Mouse (Mus musculus): ENCODE data around the gene 2900011O08Rik. TPM values are rescaled to one million over a fixed set of nuclear protein-coding genes. Genes with fewer than 3 reads are reported as not detected.

Gene 2900011O08Rik
- total and polyA plus RNA-seq, 3 experiments: 0.21 TPM; not detected in 2

DNA sequence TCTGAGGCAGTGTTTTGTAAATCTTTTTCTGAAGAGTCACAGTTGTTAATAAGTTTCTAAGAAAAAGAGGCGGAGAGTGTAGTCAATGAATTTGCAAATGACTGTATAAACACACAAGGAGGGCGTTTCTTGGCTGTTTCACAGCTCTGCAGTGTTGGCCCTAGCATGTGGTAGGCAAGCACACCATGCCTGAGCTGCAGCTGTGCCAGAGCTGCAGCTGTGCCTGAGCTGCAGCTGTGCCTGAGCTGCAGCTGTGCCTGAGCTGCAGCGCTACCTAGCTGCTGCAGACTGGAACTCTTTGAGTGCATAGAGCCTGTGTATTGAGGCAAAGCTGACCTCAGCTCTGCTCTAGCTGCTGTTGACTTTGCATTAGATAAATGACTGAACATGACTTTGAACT, 17.8 kb downstream of the 2900011O08Rik start:
- H3K4me1 ChIP-seq (ENCODE audit: control insufficient read depth, insufficient read depth, low read length): no peaks in the 10 kb centered on the region
- H3K36me3 ChIP-seq (ENCODE audit: control insufficient read depth, insufficient read depth, low read length): no peaks in the 10 kb centered on the region
- DNase-seq: no peak
- no peak overlapping the region for H3K9ac ChIP-seq (ENCODE audit: low read depth, low read length)
- intact Hi-C loops (cut with DNase I): no loop called here
- 52% methylated on average over 3 of the region's 3 CpGs for WGBS
- H3K4me3 ChIP-seq: no peak overlapping the region
- TF ChIP-seq EP300 (IDR thresholded peaks at IDR 0.05; ENCODE audit: insufficient read depth, low read depth, low read length): no peak
- TF ChIP-seq POLR2A (IDR thresholded peaks at IDR 0.05; ENCODE audit: insufficient read depth, low read depth, low read length): no peak
- TF ChIP-seq CTCF (IDR thresholded peaks at IDR 0.05): peak; percentile 37
- no peaks in the 10 kb centered on the region for H3K27me3 ChIP-seq (ENCODE audit: control insufficient read depth, insufficient read depth, low read length)
- no peak overlapping the region for H3K27ac ChIP-seq
- no peaks in the 10 kb centered on the region for H3K79me2 ChIP-seq (replicated peaks; ENCODE audit: control insufficient read depth, insufficient read depth, low read length)

DNA sequence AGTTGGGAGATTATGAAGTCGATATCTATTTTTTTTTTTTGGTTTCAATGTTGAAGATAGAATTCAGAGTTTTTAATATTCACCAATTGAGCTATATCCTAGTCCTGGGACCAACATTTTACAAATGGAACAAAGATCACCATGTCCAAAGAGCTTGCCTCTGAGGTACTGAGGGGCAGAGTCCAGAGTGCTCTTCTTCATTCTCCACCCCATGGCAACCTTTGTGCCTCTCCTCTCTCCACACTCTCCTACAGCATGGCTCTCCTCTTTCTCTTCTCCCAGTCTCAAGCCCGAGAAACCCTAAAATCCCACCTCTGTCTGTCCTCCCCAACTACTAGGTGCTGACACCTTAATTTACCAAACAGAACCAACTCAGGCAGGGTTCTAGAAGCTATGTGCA, 18.3 kb downstream of the 2900011O08Rik start:
- Histone ChIP-seq H3K9ac (ENCODE audit: low read depth, low read length) (no peak overlapping the region), H3K27ac (no peak overlapping the region), H3K4me3 (no peak overlapping the region), H3K36me3 (ENCODE audit: control insufficient read depth, insufficient read depth, low read length) (no peaks in the 10 kb centered on the region), H3K4me1 (ENCODE audit: control insufficient read depth, insufficient read depth, low read length) (no peaks in the 10 kb centered on the region), H3K79me2 (replicated peaks; ENCODE audit: control insufficient read depth, insufficient read depth, low read length) (no peaks in the 10 kb centered on the region), H3K27me3 (ENCODE audit: control insufficient read depth, insufficient read depth, low read length) (peaks cover 1% of the 10 kb centered on the region; the same call in 1 of the 2 replicates)
- no peak for DNase-seq
- 74% methylated on average over 2 of the region's 2 CpGs for WGBS
- intact Hi-C loops (cut with DNase I): no loop called here
- no peak for TF ChIP-seq POLR2A (IDR thresholded peaks at IDR 0.05; ENCODE audit: insufficient read depth, low read depth, low read length)
- no peak for TF ChIP-seq EP300 (IDR thresholded peaks at IDR 0.05; ENCODE audit: insufficient read depth, low read depth, low read length)
- TF ChIP-seq CTCF (IDR thresholded peaks at IDR 0.05): no peak

- no peaks in the 10 kb centered on the region for H3K4me1 ChIP-seq (ENCODE audit: control insufficient read depth, insufficient read depth, low read length)
- no peak overlapping the region for H3K27ac ChIP-seq
- intact Hi-C loops (cut with DNase I): no loop called here
- no peak for DNase-seq
- H3K9ac ChIP-seq (ENCODE audit: low read depth, low read length): no peak overlapping the region
- TF ChIP-seq EP300 (IDR thresholded peaks at IDR 0.05; ENCODE audit: insufficient read depth, low read depth, low read length): no peak
- TF ChIP-seq CTCF (IDR thresholded peaks at IDR 0.05): no peak
- no peak for TF ChIP-seq POLR2A (IDR thresholded peaks at IDR 0.05; ENCODE audit: insufficient read depth, low read depth, low read length)
- H3K27me3 ChIP-seq (ENCODE audit: control insufficient read depth, insufficient read depth, low read length): peaks cover 1% of the 10 kb centered on the region; the same call in 1 of the 2 replicates
- no peaks in the 10 kb centered on the region for H3K79me2 ChIP-seq (replicated peaks; ENCODE audit: control insufficient read depth, insufficient read depth, low read length)
- WGBS: 50% methylated on average over 4 of the region's 4 CpGs
- no peak overlapping the region for H3K4me3 ChIP-seq
- H3K36me3 ChIP-seq (ENCODE audit: control insufficient read depth, insufficient read depth, low read length): no peaks in the 10 kb centered on the region
Observed at GRCm38 (mm10) chr16:14005266-14005665, 18.9 kb downstream of the 2900011O08Rik start.

DNA sequence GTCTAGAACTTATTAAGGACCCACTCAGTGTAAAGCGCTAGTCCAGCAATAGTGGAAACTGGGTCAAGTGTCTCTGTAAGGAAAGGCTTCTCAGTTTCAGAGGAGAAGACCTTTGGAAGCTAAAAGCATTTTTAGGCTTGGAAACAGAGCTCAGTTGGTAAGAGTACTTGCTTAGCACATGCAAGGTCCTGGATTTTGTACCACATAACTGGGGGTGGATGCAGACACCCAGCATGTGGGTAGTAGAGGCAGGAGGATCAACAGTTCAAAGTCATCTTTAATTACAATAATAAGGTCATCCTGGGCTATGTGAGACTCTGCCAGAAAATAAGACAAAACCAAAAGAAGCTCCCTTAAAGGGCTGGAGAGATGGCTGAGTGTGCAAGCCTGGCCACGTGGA, 21.7 kb downstream of the 2900011O08Rik start:
- H3K4me1 ChIP-seq (ENCODE audit: control insufficient read depth, insufficient read depth, low read length): no peaks in the 10 kb centered on the region
- H3K79me2 ChIP-seq (replicated peaks; ENCODE audit: control insufficient read depth, insufficient read depth, low read length): no peaks in the 10 kb centered on the region
- TF ChIP-seq EP300 (IDR thresholded peaks at IDR 0.05; ENCODE audit: insufficient read depth, low read depth, low read length) (no peak), POLR2A (IDR thresholded peaks at IDR 0.05; ENCODE audit: insufficient read depth, low read depth, low read length) (no peak)
- H3K27ac ChIP-seq: no peak overlapping the region
- H3K27me3 ChIP-seq (ENCODE audit: control insufficient read depth, insufficient read depth, low read length): peaks cover 1% of the 10 kb centered on the region; the same call in 1 of the 2 replicates
- no peak for DNase-seq
- no peak overlapping the region for H3K4me3 ChIP-seq
- intact Hi-C loops (cut with DNase I): no loop called here
- H3K9ac ChIP-seq (ENCODE audit: low read depth, low read length): no peak overlapping the region
- H3K36me3 ChIP-seq (ENCODE audit: control insufficient read depth, insufficient read depth, low read length): no peaks in the 10 kb centered on the region
- WGBS: 57% methylated on average over 2 of the region's 2 CpGs

DNA sequence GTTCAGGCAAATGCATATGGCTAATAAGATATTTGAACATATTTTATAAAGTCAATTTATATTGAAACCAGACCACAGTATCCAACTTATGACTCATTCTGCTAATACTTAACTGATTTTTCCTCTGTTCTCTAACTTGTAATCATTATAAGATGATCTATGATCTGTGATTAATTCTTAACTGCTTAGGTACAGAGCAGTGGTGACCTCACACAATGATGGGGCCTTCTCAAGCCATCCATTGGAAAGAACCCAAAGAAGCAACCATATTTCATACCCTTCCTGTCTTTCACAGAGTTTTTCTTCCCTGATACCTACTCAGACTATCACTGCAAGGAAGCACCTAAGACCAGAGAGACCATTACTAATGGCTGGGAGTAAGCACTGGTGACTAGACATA, 22.3 kb downstream of the 2900011O08Rik start:
- Histone ChIP-seq H3K79me2 (replicated peaks; ENCODE audit: control insufficient read depth, insufficient read depth, low read length) (no peaks in the 10 kb centered on the region), H3K36me3 (ENCODE audit: control insufficient read depth, insufficient read depth, low read length) (no peaks in the 10 kb centered on the region), H3K27me3 (ENCODE audit: control insufficient read depth, insufficient read depth, low read length) (peaks cover 1% of the 10 kb centered on the region; the same call in 1 of the 2 replicates), H3K9ac (ENCODE audit: low read depth, low read length) (no peak overlapping the region), H3K27ac (no peak overlapping the region), H3K4me1 (ENCODE audit: control insufficient read depth, insufficient read depth, low read length) (no peaks in the 10 kb centered on the region), H3K4me3 (no peak overlapping the region)
- no peak for DNase-seq
- intact Hi-C loops (cut with DNase I): no loop called here
- no peak for TF ChIP-seq CTCF (IDR thresholded peaks at IDR 0.05)
- no peak for TF ChIP-seq EP300 (IDR thresholded peaks at IDR 0.05; ENCODE audit: insufficient read depth, low read depth, low read length)
- no peak for TF ChIP-seq POLR2A (IDR thresholded peaks at IDR 0.05; ENCODE audit: insufficient read depth, low read depth, low read length)

GRCm38 (mm10) chr16:14009966-14010365, 23.6 kb downstream of the 2900011O08Rik start:
- 87% methylated on average over 4 of the region's 4 CpGs for WGBS
- H3K4me3 ChIP-seq: no peak overlapping the region
- intact Hi-C loops (cut with DNase I): no loop called here
- no peaks in the 10 kb centered on the region for H3K4me1 ChIP-seq (ENCODE audit: control insufficient read depth, insufficient read depth, low read length)
- no peak overlapping the region for H3K9ac ChIP-seq (ENCODE audit: low read depth, low read length)
- H3K27ac ChIP-seq: no peak overlapping the region
- H3K79me2 ChIP-seq (replicated peaks; ENCODE audit: control insufficient read depth, insufficient read depth, low read length): no peaks in the 10 kb centered on the region
- no peak for DNase-seq
- TF ChIP-seq CTCF (IDR thresholded peaks at IDR 0.05) (no peak), EP300 (IDR thresholded peaks at IDR 0.05; ENCODE audit: insufficient read depth, low read depth, low read length) (no peak), POLR2A (IDR thresholded peaks at IDR 0.05; ENCODE audit: insufficient read depth, low read depth, low read length) (no peak)
- peaks cover 1% of the 10 kb centered on the region; the same call in 1 of the 2 replicates for H3K27me3 ChIP-seq (ENCODE audit: control insufficient read depth, insufficient read depth, low read length)
- H3K36me3 ChIP-seq (ENCODE audit: control insufficient read depth, insufficient read depth, low read length): no peaks in the 10 kb centered on the region
